Mouse (Mus musculus) liver, adult 2 months (tissue): ENCODE measurements around the gene Hoxd13.

Experiments
- CTCF ChIP-seq: fragments of 200-500 bp; IDR thresholded peaks from 2 replicates; pipeline ENCODE4 v1.5.1; 2011; ENCODE audit warnings: low read depth, low read length, control low read depth
- POLR2A ChIP-seq: fragments of 200-500 bp; IDR thresholded peaks from 2 replicates; pipeline ENCODE4 v1.6.1; 2011; ENCODE audit warnings: low read length, control low read depth; ENCODE audit not compliant: insufficient read depth; ENCODE audit errors: extremely low read depth

GRCm38 (mm10) chr2:74661685-74662084 lies 6.4 kb upstream of the Hoxd13 start:
- TF ChIP-seq CTCF (no peak), POLR2A (no peak)
